Mouse (Mus musculus): ENCODE measurements around the gene Ankrd22. TPM values are rescaled to one million over a fixed set of nuclear protein-coding genes. Genes with fewer than 3 reads are reported as not detected.

The Ankrd22 gene
- polyA plus RNA-seq, 1 experiment: 0.36 TPM

- no peak for TF ChIP-seq CTCF (IDR thresholded peaks at IDR 0.05; ENCODE audit: extremely low read depth, insufficient read depth, insufficient read length, insufficient replicate concordance)
- TF ChIP-seq POLR2A (IDR thresholded peaks at IDR 0.05; ENCODE audit: low read depth, low read length): no peak
- no peak for DNase-seq (ENCODE audit: low read depth in 1 of 2, low spot score in 2 of 2)
- H3K27me3 ChIP-seq (ENCODE audit: control insufficient read depth, insufficient read depth, low read length): no peaks in the 10 kb centered on the region
- H3K4me1 ChIP-seq (ENCODE audit: control insufficient read depth, insufficient read depth, insufficient read length): no peaks in the 10 kb centered on the region
- H3K36me3 ChIP-seq (ENCODE audit: control insufficient read depth, insufficient read depth, low read length): no peaks in the 10 kb centered on the region
- H3K4me3 ChIP-seq (ENCODE audit: extremely low read depth, insufficient read depth, insufficient read length): no peak within 1 kb of the TSS
- H3K27ac ChIP-seq (ENCODE audit: insufficient read depth, low read length): no peak within 1 kb of the TSS
- WGBS: 89% methylated on average over 4 of the region's 4 CpGs
These were observed 65.2 kb downstream of the Ankrd22 start, which contains the start of gene Lipm for GRCm38 (mm10) chr19:34100633-34101032. Lipm (plus strand) TSS chr19:34100933.

- no peaks in the 10 kb centered on the region for H3K27me3 ChIP-seq (ENCODE audit: control insufficient read depth, insufficient read depth, low read length)
- 44% methylated on average over 1 of the region's 1 CpGs for WGBS
- H3K4me3 ChIP-seq (ENCODE audit: extremely low read depth, insufficient read depth, insufficient read length): no peak overlapping the region; the same call in 1 of the 2 replicates
- no peaks in the 10 kb centered on the region for H3K36me3 ChIP-seq (ENCODE audit: control insufficient read depth, insufficient read depth, low read length)
- DNase-seq (ENCODE audit: low read depth in 1 of 2, low spot score in 2 of 2): no peak
- H3K4me1 ChIP-seq (ENCODE audit: control insufficient read depth, insufficient read depth, insufficient read length): no peaks in the 10 kb centered on the region
- no peak overlapping the region for H3K27ac ChIP-seq (ENCODE audit: insufficient read depth, low read length)
- no peak for TF ChIP-seq POLR2A (IDR thresholded peaks at IDR 0.05; ENCODE audit: low read depth, low read length)
- no peak for TF ChIP-seq CTCF (IDR thresholded peaks at IDR 0.05; ENCODE audit: extremely low read depth, insufficient read depth, insufficient read length, insufficient replicate concordance)
These were observed 69.6 kb downstream of the Ankrd22 start for GRCm38 (mm10) chr19:34096228-34096627.

GRCm38 (mm10) chr19:34095381-34095780 lies 70.5 kb downstream of the Ankrd22 start:
- Histone ChIP-seq H3K4me1 (ENCODE audit: control insufficient read depth, insufficient read depth, insufficient read length) (no peaks in the 10 kb centered on the region), H3K27me3 (ENCODE audit: control insufficient read depth, insufficient read depth, low read length) (no peaks in the 10 kb centered on the region), H3K36me3 (ENCODE audit: control insufficient read depth, insufficient read depth, low read length) (no peaks in the 10 kb centered on the region), H3K27ac (ENCODE audit: insufficient read depth, low read length) (no peak overlapping the region), H3K4me3 (ENCODE audit: extremely low read depth, insufficient read depth, insufficient read length) (no peak overlapping the region)
- 81% methylated on average over 5 of the region's 5 CpGs for WGBS
- TF ChIP-seq CTCF (IDR thresholded peaks at IDR 0.05; ENCODE audit: extremely low read depth, insufficient read depth, insufficient read length, insufficient replicate concordance): no peak
- TF ChIP-seq POLR2A (IDR thresholded peaks at IDR 0.05; ENCODE audit: low read depth, low read length): no peak
- DNase-seq (ENCODE audit: low read depth in 1 of 2, low spot score in 2 of 2): no peak

- WGBS: 89% methylated on average over 3 of the region's 3 CpGs
- Histone ChIP-seq H3K36me3 (ENCODE audit: control insufficient read depth, insufficient read depth, low read length) (no peaks in the 10 kb centered on the region), H3K4me3 (ENCODE audit: extremely low read depth, insufficient read depth, insufficient read length) (no peak overlapping the region), H3K4me1 (ENCODE audit: control insufficient read depth, insufficient read depth, insufficient read length) (no peaks in the 10 kb centered on the region), H3K27ac (ENCODE audit: insufficient read depth, low read length) (no peak overlapping the region), H3K27me3 (ENCODE audit: control insufficient read depth, insufficient read depth, low read length) (no peaks in the 10 kb centered on the region)
- no peak for TF ChIP-seq POLR2A (IDR thresholded peaks at IDR 0.05; ENCODE audit: low read depth, low read length)
- TF ChIP-seq CTCF (IDR thresholded peaks at IDR 0.05; ENCODE audit: extremely low read depth, insufficient read depth, insufficient read length, insufficient replicate concordance): no peak
- DNase-seq (ENCODE audit: low read depth in 1 of 2, low spot score in 2 of 2): no peak
These were observed 76.7 kb downstream of the Ankrd22 start for GRCm38 (mm10) chr19:34089011-34089680.

GRCm38 (mm10) chr19:34078130-34078529 lies 87.7 kb downstream of the Ankrd22 start:
- WGBS: 76% methylated on average over 2 of the region's 2 CpGs
- Histone ChIP-seq H3K4me1 (ENCODE audit: control insufficient read depth, insufficient read depth, insufficient read length) (no peaks in the 10 kb centered on the region), H3K36me3 (ENCODE audit: control insufficient read depth, insufficient read depth, low read length) (no peaks in the 10 kb centered on the region), H3K27me3 (ENCODE audit: control insufficient read depth, insufficient read depth, low read length) (no peaks in the 10 kb centered on the region), H3K4me3 (ENCODE audit: extremely low read depth, insufficient read depth, insufficient read length) (no peak overlapping the region), H3K27ac (ENCODE audit: insufficient read depth, low read length) (no peak overlapping the region)
- TF ChIP-seq POLR2A (IDR thresholded peaks at IDR 0.05; ENCODE audit: low read depth, low read length) (no peak), CTCF (IDR thresholded peaks at IDR 0.05; ENCODE audit: extremely low read depth, insufficient read depth, insufficient read length, insufficient replicate concordance) (no peak)
- DNase-seq (ENCODE audit: low read depth in 1 of 2, low spot score in 2 of 2): no peak

- TF ChIP-seq POLR2A (IDR thresholded peaks at IDR 0.05; ENCODE audit: low read depth, low read length) (no peak), CTCF (IDR thresholded peaks at IDR 0.05; ENCODE audit: extremely low read depth, insufficient read depth, insufficient read length, insufficient replicate concordance) (no peak)
- H3K27me3 ChIP-seq (ENCODE audit: control insufficient read depth, insufficient read depth, low read length): no peaks in the 10 kb centered on the region
- no peak overlapping the region for H3K27ac ChIP-seq (ENCODE audit: insufficient read depth, low read length)
- H3K4me3 ChIP-seq (ENCODE audit: extremely low read depth, insufficient read depth, insufficient read length): no peak overlapping the region
- no peaks in the 10 kb centered on the region for H3K4me1 ChIP-seq (ENCODE audit: control insufficient read depth, insufficient read depth, insufficient read length)
- H3K36me3 ChIP-seq (ENCODE audit: control insufficient read depth, insufficient read depth, low read length): no peaks in the 10 kb centered on the region
- DNase-seq (ENCODE audit: low read depth in 1 of 2, low spot score in 2 of 2): no peak
These were observed 91.6 kb downstream of the Ankrd22 start for GRCm38 (mm10) chr19:34074239-34074638.

Other genes with a start within 250 kb of the Ankrd22 start
- gene Lipf, start 204.9 kb downstream of the Ankrd22 start, polyA plus RNA-seq (2012; rRNA removed): not detected in 2 replicates
- 0.12 TPM in 1 of 2 replicates, not detected in the other for gene Lipk, start 157.8 kb downstream of the Ankrd22 start, polyA plus RNA-seq (2012; rRNA removed)
- 0.27 TPM in 1 of 2 replicates, not detected in the other for gene Lipn, start 98.7 kb downstream of the Ankrd22 start, polyA plus RNA-seq (2012; rRNA removed)
- not detected in 2 replicates for gene Lipm, start 65.1 kb downstream of the Ankrd22 start, polyA plus RNA-seq (2012; rRNA removed)
- gene Stambpl1, start 26.2 kb upstream of the Ankrd22 start, polyA plus RNA-seq (2012; rRNA removed): 9.5 and 10.1 TPM in 2 replicates
- 156 and 182 TPM in 2 replicates for gene Acta2, start 89.5 kb upstream of the Ankrd22 start, polyA plus RNA-seq (2012; rRNA removed)
- gene Fas, start 124.6 kb upstream of the Ankrd22 start, polyA plus RNA-seq (2012; rRNA removed): 1.1 and 1.4 TPM in 2 replicates

Data from spleen, adult 2 months (tissue).